Mouse (Mus musculus) neural tube, embryonic 15.5 days (tissue): Measurements from ENCODE around the gene Sirt7. TPM values are rescaled to one million over a fixed set of nuclear protein-coding genes. Genes with fewer than 3 reads are reported as not detected.
A peak's percentile ranks its signal among the peaks of the same experiment; 100 is the strongest.

ENCODE experiments used
- ATAC-seq: fragments of 200-750 bp; cut with Nextera tagmentation; 2 replicates; pipeline ENCODE4 v1.8.0; 2017; ENCODE audit warnings: mild to moderate bottlenecking, moderate TSS enrichment, moderate library complexity; ENCODE audit not compliant: low FRiP score
- H3K27ac ChIP-seq: fragments of 300-500 bp; sonication (generic); replicated peaks from 2 replicates; pipeline ENCODE4 v1.5.1; 2015; ENCODE audit warnings: mild to moderate bottlenecking, inconsistent platforms
- H3K27me3 ChIP-seq: fragments of 300-500 bp; sonication (generic); replicated peaks from 2 replicates; pipeline ENCODE4 v1.6.1; 2015; ENCODE audit warnings: inconsistent platforms
- H3K36me3 ChIP-seq: fragments of 300-500 bp; sonication (generic); 2 replicates; pipeline ENCODE4 v1.6.1; 2015; ENCODE audit warnings: inconsistent platforms
- H3K4me1 ChIP-seq: fragments of 300-500 bp; sonication (generic); 2 replicates; pipeline ENCODE4 v1.6.1; 2015; ENCODE audit warnings: inconsistent platforms
- H3K4me2 ChIP-seq: fragments of 300-500 bp; sonication (generic); 2 replicates; pipeline ENCODE4 v1.6.1; 2015; ENCODE audit warnings: inconsistent platforms, mild to moderate bottlenecking, moderate library complexity
- H3K4me3 ChIP-seq: fragments of 300-500 bp; sonication (generic); replicated peaks from 2 replicates; pipeline ENCODE4 v1.5.1; 2015; ENCODE audit warnings: mild to moderate bottlenecking, inconsistent platforms
- H3K9ac ChIP-seq: fragments of 300-500 bp; sonication (generic); replicated peaks from 2 replicates; pipeline ENCODE4 v1.6.1; 2015; ENCODE audit warnings: mild to moderate bottlenecking, inconsistent platforms
- H3K9me3 ChIP-seq: fragments of 300-500 bp; sonication (generic); replicated peaks from 2 replicates; pipeline ENCODE4 v1.6.1; 2016; ENCODE audit warnings: inconsistent platforms
- WGBS: fragments of 180-500 bp; shearing (Covaris S2); methylation state at CpG from one replicate; pipeline ENCODE4 v1.1.7; 2015; ENCODE audit warnings: mixed read lengths; 5-methylcytosine and 5-hydroxymethylcytosine counted together
- polyA plus RNA-seq: library from polyadenylated mRNA; unstranded; fragments of >200 nt; fragmentation: Nextera tagmentation; extraction: Ambion mirVana; gene quantifications from 2 replicates; pipeline ENCODE4 v1.2.1, GENCODE M21; 2015

Gene Sirt7
- polyA plus RNA-seq, 1 experiment from 2014 or later = 43.2 TPM

DNA sequence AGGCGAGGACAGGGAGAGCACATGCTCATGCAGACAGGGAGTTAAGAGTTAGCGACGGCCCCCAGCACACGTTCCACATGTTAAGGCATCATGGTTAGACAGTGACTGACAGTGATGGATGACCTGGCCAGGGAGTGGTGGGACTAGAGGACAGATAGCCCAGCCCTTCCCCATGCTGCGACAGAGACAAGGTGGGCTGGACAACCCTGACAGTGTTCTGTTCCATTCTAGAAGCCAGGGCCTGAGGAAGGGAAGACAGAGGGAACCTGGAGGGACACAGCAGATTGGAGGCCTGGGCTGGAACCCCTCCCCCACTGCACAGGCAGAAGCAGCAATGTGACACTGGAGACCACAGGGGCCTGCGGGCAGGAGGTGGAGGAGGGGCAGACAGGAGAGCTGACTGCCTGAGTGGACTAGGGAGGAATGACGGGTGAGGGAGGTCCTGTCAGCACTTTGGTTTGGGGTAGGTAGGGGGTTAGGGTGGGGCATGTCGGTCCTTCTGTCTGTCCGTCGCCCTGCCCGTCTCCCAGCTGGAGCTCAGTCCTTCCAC is 46.3 kb downstream of the Sirt7 start:
- Histone ChIP-seq H3K27ac (no peak overlapping the region), H3K4me3 (0 out of 2 replicates have a peak overlapping the region, but pooled peaks have one; percentile 89), H3K4me1 (peaks cover 39% of the 10 kb centered on the region), H3K36me3 (peaks cover 25% of the 10 kb centered on the region), H3K9ac (no peak overlapping the region), H3K27me3 (no peaks in the 10 kb centered on the region), H3K4me2 (no peak overlapping the region), H3K9me3 (no peaks in the 10 kb centered on the region)
- 86% methylated on average over 11 of the region's 11 CpGs for WGBS
- no peak for ATAC-seq

GRCm38 (mm10) chr11:120578024-120578693 is 46.9 kb downstream of the Sirt7 start:
- H3K4me1 ChIP-seq = peaks cover 41% of the 10 kb centered on the region
- WGBS = 84% methylated on average over 10 of the region's 10 CpGs
- H3K4me2 ChIP-seq = no peak overlapping the region
- no peaks in the 10 kb centered on the region for H3K9me3 ChIP-seq
- H3K27me3 ChIP-seq = no peaks in the 10 kb centered on the region
- H3K27ac ChIP-seq = no peak overlapping the region
- peaks cover 25% of the 10 kb centered on the region for H3K36me3 ChIP-seq
- no peak overlapping the region for H3K4me3 ChIP-seq
- no peak for ATAC-seq
- H3K9ac ChIP-seq = 0 out of 2 replicates have a peak overlapping the region, but pooled peaks have one; percentile 7

GRCm38 (mm10) chr11:120577211-120578023 is 47.6 kb downstream of the Sirt7 start:
- H3K36me3 ChIP-seq = peaks cover 25% of the 10 kb centered on the region
- no peaks in the 10 kb centered on the region for H3K9me3 ChIP-seq
- 0 out of 2 replicates have a peak overlapping the region, but pooled peaks have one; percentile 7 for H3K9ac ChIP-seq
- no peak overlapping the region for H3K4me3 ChIP-seq
- H3K27me3 ChIP-seq = no peaks in the 10 kb centered on the region
- no peak for ATAC-seq
- no peak overlapping the region for H3K4me2 ChIP-seq
- H3K27ac ChIP-seq = peak overlapping the region; percentile 18; the same call in 1 of the 2 replicates
- 83% methylated on average over 7 of the region's 7 CpGs for WGBS
- peaks cover 41% of the 10 kb centered on the region for H3K4me1 ChIP-seq

- H3K27ac ChIP-seq = no peak overlapping the region
- H3K9me3 ChIP-seq = no peaks in the 10 kb centered on the region
- no peak for ATAC-seq
- H3K27me3 ChIP-seq = no peaks in the 10 kb centered on the region
- WGBS = 90% methylated on average over 3 of the region's 3 CpGs
- no peak overlapping the region for H3K9ac ChIP-seq
- no peak overlapping the region for H3K4me3 ChIP-seq
- peaks cover 39% of the 10 kb centered on the region for H3K4me1 ChIP-seq
- peaks cover 25% of the 10 kb centered on the region for H3K36me3 ChIP-seq
- no peak overlapping the region for H3K4me2 ChIP-seq
These were observed 48.6 kb downstream of the Sirt7 start for GRCm38 (mm10) chr11:120576365-120576981.

GRCm38 (mm10) chr11:120575940-120576339 is 49.1 kb downstream of the Sirt7 start:
- Histone ChIP-seq H3K9ac (no peak overlapping the region), H3K4me2 (no peak overlapping the region), H3K9me3 (no peaks in the 10 kb centered on the region), H3K27ac (no peak overlapping the region), H3K27me3 (no peaks in the 10 kb centered on the region), H3K4me1 (peaks cover 44% of the 10 kb centered on the region), H3K36me3 (peaks cover 31% of the 10 kb centered on the region), H3K4me3 (no peak overlapping the region)
- ATAC-seq = no peak

DNA sequence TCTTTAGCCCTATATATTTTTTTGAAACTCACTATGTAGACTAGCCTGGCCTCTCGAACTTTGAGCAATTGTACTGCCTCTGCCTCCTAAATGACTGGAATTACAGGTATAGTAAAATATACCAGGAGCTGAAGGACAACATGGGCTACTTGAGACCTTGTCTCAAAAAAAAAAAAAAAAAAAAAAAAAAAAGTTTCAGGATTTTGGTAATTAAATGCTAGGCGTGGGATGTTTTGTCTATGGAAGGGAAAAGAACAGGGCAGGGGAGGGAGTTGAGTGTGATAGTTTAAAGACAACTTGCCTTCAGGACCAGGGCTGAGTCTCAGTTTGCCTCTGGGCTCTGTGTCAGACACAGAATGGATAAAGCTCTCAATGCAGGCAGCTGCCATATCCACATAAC is 50.0 kb downstream of the Sirt7 start:
- H3K27ac ChIP-seq = no peak overlapping the region
- no peaks in the 10 kb centered on the region for H3K27me3 ChIP-seq
- peaks cover 39% of the 10 kb centered on the region for H3K36me3 ChIP-seq
- no peak for ATAC-seq
- H3K4me2 ChIP-seq = no peak overlapping the region
- H3K9ac ChIP-seq = no peak overlapping the region
- no peaks in the 10 kb centered on the region for H3K9me3 ChIP-seq
- no peak overlapping the region for H3K4me3 ChIP-seq
- WGBS = 81% methylated on average over 2 of the region's 2 CpGs
- peaks cover 38% of the 10 kb centered on the region for H3K4me1 ChIP-seq

GRCm38 (mm10) chr11:120574278-120574600 is 50.8 kb downstream of the Sirt7 start:
- no peak overlapping the region; the same call in 1 of the 2 replicates for H3K27ac ChIP-seq
- peak overlapping the region; percentile 74 for H3K9ac ChIP-seq
- peaks cover 41% of the 10 kb centered on the region for H3K36me3 ChIP-seq
- H3K4me1 ChIP-seq = peaks cover 30% of the 10 kb centered on the region
- peak overlapping the region; percentile 83 for H3K4me3 ChIP-seq
- WGBS = 45% methylated on average over 5 of the region's 5 CpGs
- no peaks in the 10 kb centered on the region for H3K9me3 ChIP-seq
- H3K4me2 ChIP-seq = peak overlapping the region; percentile 88
- no peaks in the 10 kb centered on the region for H3K27me3 ChIP-seq
- no peak for ATAC-seq

DNA sequence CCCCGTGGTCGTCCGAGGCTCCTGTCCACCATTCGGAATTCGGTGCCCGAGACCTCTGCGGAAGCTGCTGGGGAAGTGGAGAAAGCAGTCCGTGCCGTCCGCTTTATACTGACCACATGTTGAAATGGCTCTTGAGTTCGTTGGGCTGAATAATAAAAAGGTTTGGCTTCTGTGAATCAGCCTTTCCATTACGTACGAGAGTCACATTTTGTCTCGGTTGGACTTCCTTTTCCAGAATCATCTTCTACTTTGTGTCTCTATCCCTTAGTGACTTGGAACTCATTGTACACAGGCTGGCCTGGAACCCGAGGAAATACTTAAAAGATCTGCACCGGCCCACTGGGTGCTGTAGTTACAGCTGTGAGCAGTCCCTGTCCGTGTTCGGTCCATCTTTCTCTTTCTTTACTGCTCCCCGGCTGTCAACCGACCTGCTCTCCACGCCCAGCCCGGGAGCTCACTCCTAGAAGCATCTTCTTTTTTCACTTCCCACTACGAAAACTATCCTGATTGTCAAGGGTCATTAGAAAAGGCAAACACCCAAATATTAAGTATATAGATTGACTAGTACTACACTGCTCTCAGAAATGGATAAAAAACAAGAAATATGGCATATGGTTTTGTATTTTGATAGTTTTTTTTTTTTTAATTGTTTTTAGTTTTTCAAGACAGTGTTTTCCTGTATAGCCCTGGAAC is 51.3 kb downstream of the Sirt7 start:
- WGBS = under 1% methylated on average over 23 of the region's 23 CpGs
- no peaks in the 10 kb centered on the region for H3K27me3 ChIP-seq
- ATAC-seq = peak; percentile 9
- peak overlapping the region; percentile 88 for H3K4me2 ChIP-seq
- peak overlapping the region; percentile 83 for H3K4me3 ChIP-seq
- peaks cover 37% of the 10 kb centered on the region for H3K36me3 ChIP-seq
- H3K9me3 ChIP-seq = no peaks in the 10 kb centered on the region
- H3K27ac ChIP-seq = peak overlapping the region; percentile 91
- peaks cover 25% of the 10 kb centered on the region for H3K4me1 ChIP-seq
- H3K9ac ChIP-seq = peak overlapping the region; percentile 74

DNA sequence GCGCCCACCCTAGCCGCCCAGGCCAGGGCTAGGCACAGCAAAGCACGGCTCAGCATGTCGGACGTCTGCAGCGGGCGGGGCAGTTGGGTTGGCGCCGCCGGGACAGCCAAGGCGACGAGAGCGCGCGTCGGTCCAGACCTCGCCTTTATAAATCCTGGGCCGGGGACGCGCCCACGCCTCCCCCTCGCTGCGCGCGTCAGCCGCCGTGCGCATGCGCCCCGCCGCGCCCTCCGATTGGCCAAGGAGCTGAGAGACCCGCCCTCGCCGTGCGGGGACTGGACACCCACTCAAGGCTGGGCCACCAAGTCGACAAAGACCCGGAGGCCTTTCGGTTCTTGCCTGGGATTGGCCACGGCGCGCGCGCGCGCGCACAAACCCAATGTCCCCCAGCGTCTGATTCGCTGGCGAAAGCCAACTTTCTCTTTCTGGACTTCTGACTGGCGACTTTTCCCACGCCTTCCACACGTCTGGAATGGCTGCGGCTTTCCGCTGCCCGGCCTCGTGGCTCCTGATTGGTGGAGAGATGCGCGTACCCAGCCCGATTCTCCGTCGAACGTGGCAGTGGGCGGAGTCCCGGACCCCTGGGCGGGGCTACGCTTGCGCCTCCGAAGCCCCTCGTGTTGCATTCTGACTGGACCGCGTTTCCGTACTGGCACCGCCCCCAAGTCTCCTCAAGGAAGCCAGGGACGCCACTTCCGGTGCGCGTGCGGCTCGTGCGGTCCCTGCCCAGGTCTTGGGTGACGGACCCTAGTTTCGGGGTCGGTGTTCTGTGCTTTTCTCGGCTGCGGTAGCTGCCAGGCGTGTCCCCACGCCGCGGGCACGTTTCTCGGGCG is 52.1 kb downstream of the Sirt7 start, which contains the start of gene P4hb:
Gene P4hb (minus strand): TSS at position 502 of the 833 bp plus-strand sequence.
- H3K4me1 ChIP-seq = peaks cover 27% of the 10 kb centered on the region
- no peaks in the 10 kb centered on the region for H3K27me3 ChIP-seq
- H3K27ac ChIP-seq = peak within 1 kb of the TSS; percentile 91
- peak; percentile 97 for ATAC-seq
- under 1% methylated on average over 94 of the region's 94 CpGs for WGBS
- H3K9ac ChIP-seq = peak within 1 kb of the TSS; percentile 82
- peak within 1 kb of the TSS; percentile 83 for H3K4me3 ChIP-seq
- H3K36me3 ChIP-seq = peaks cover 37% of the 10 kb centered on the region
- no peaks in the 10 kb centered on the region for H3K9me3 ChIP-seq
- H3K4me2 ChIP-seq = peak within 1 kb of the TSS; percentile 88

GRCm38 (mm10) chr11:120572417-120572751 is 52.7 kb downstream of the Sirt7 start:
- peak overlapping the region; percentile 83 for H3K4me3 ChIP-seq
- no peaks in the 10 kb centered on the region for H3K9me3 ChIP-seq
- peak overlapping the region; percentile 82 for H3K4me2 ChIP-seq
- peaks cover 28% of the 10 kb centered on the region for H3K4me1 ChIP-seq
- peak overlapping the region; percentile 82 for H3K9ac ChIP-seq
- H3K27me3 ChIP-seq = no peaks in the 10 kb centered on the region
- peaks cover 37% of the 10 kb centered on the region for H3K36me3 ChIP-seq
- under 1% methylated on average over 20 of the region's 24 CpGs for WGBS
- H3K27ac ChIP-seq = peak overlapping the region; percentile 91
- peak; percentile 37; the same call in 1 of the 2 replicates for ATAC-seq
